Comparison of ENCODE assay signal across 17 mouse cellular contexts in the genomic region with DNA sequence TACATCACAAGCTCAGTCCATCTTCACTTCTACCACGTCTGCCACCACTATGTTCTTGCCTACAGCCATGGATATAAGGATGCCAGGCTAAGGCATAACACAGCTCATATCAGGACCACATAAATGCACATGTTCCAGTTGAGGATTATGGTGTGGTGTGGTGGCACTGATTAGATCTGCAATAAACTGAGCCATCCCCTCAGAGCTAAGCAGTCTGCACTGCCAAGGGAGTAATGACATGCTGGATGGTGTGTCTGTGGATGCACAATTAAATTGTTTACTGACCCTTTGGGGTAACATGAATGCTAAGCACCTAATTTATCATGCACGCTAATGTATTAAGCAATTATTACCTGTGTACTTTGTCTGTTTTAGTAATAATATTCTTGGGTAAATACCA.
"Had no signal": no experiment of that assay in that cellular context is flagged by ENCODE, and none has a peak within 500 bp of the region (broad histone marks: within the 10 kb centered on the region; RNA-seq: fewer than 3 reads in every experiment).

No protein-coding gene starts in this region.

- ATAC-seq: intestine, embryonic 16.5 days; liver, postnatal 0 days; lung, postnatal 0 days had no signal

- H3K36me3 ChIP-seq: limb, embryonic 12.5 days; limb, embryonic 15.5 days had no signal

- H3K9me3 ChIP-seq: limb, embryonic 12.5 days; limb, embryonic 15.5 days had no signal

- H3K4me3 ChIP-seq: limb, embryonic 12.5 days; limb, embryonic 15.5 days had no signal

- H3K4me2 ChIP-seq: limb, embryonic 12.5 days; limb, embryonic 15.5 days; liver, embryonic 11.5 days; lung, embryonic 14.5 days; midbrain, embryonic 11.5 days had no signal

- H3K27ac ChIP-seq: limb, embryonic 12.5 days; limb, embryonic 15.5 days; liver, embryonic 14.5 days; macrophage had no signal

- DNase-seq: kidney, adult 18-20 months; kidney, adult 9 months; kidney, postnatal 14 days; kidney, postnatal 4 days; left cerebral cortex, postnatal 4 days; liver, postnatal 0 days; lung, embryonic 14.5 days; thymus, adult 18-20 months; thymus, postnatal 36 days had no signal

- H3K27me3 ChIP-seq: limb, embryonic 15.5 days had no signal

- H3K9ac ChIP-seq: limb, embryonic 12.5 days; limb, embryonic 15.5 days; liver, embryonic 14.5 days; liver, postnatal 0 days; lung, embryonic 14.5 days had no signal

- H3K4me1 ChIP-seq: limb, embryonic 12.5 days; limb, embryonic 15.5 days had no signal
